Comparison of ENCODE assay signal across 8 mouse cellular contexts in the genomic region with DNA sequence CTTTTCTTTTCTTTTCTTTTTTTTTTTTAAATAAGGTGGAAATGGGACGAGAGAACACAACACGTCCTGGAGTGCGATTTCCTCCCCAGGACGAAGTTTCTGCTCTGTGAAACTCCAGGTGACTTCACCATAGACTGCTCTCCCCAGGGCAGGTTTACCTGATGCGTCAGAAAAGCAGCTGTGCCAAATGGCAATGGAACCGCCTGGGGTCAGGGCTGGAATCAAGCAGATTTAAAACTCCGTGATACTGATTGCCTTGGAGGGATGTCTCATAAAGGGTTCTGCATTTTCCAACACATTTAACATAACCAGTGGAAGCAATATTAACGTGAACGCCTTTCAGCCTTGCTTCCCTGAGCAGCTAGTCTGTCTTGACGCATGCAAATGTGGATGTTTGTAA.
DNase-seq lines count a peak whose midpoint lies in the region; ATAC-seq and TF ChIP-seq lines count a peak whose summit lies in the region.

No protein-coding gene starts in this region.

- peak overlapping the region; percentile 77 for H3K4me2 ChIP-seq in embryonic facial prominence, embryonic 11.5 days (ENCODE audit: low read depth, low read length)
- H3K4me2 ChIP-seq in midbrain, embryonic 12.5 days (replicated peaks) = peak overlapping the region; percentile 86

- H3K27me3 ChIP-seq in embryonic facial prominence, embryonic 11.5 days (ENCODE audit: control insufficient read depth, insufficient read depth, low read length) = no peaks in the 10 kb centered on the region
- H3K27me3 ChIP-seq in kidney, adult 2 months (replicated peaks; ENCODE audit: control insufficient read depth, insufficient read depth, low read length) = no peaks in the 10 kb centered on the region
- no peaks in the 10 kb centered on the region for H3K27me3 ChIP-seq in midbrain, embryonic 12.5 days

- peak overlapping the region; percentile 92 for H3K4me3 ChIP-seq in gastrocnemius, adult 2 months
- peak overlapping the region; percentile 73; the same call in 1 of the 2 replicates for H3K4me3 ChIP-seq in embryonic facial prominence, embryonic 11.5 days (ENCODE audit: low read depth, low read length)
- peak overlapping the region; percentile 98 for H3K4me3 ChIP-seq in kidney, adult 2 months (ENCODE audit: insufficient read depth, low read depth, low read length)
- peak overlapping the region; percentile 71 for H3K4me3 ChIP-seq in midbrain, embryonic 12.5 days

- TF ChIP-seq CTCF in gastrocnemius, adult 2 months (IDR thresholded peaks at IDR 0.05) = no peak
- no peak for TF ChIP-seq CTCF in kidney, adult 2 months (conservative IDR thresholded peaks at IDR 0.05; ENCODE audit: insufficient read depth, insufficient read length, low read depth, low read length)

- no peak for ATAC-seq in embryonic facial prominence, embryonic 11.5 days (replicated peaks; ENCODE audit: insufficient number of reproducible peaks, low FRiP score, low TSS enrichment, low read depth)
- ATAC-seq in midbrain, embryonic 12.5 days (ENCODE audit: low FRiP score, low read depth) = no peak

- H3K36me3 ChIP-seq in embryonic facial prominence, embryonic 11.5 days (replicated peaks; ENCODE audit: control insufficient read depth, insufficient read depth, low read depth, low read length) = no peaks in the 10 kb centered on the region
- no peaks in the 10 kb centered on the region for H3K36me3 ChIP-seq in kidney, adult 2 months (ENCODE audit: control insufficient read depth, insufficient read depth, low read length)
- no peaks in the 10 kb centered on the region for H3K36me3 ChIP-seq in midbrain, embryonic 12.5 days

- no peak for TF ChIP-seq POLR2A in kidney, adult 2 months (IDR thresholded peaks at IDR 0.05; ENCODE audit: low read depth, low read length)

- H3K27ac ChIP-seq in gastrocnemius, adult 2 months = peak overlapping the region; percentile 92
- H3K27ac ChIP-seq in embryonic facial prominence, embryonic 11.5 days (replicated peaks; ENCODE audit: low read depth, low read length) = no peak overlapping the region
- peak overlapping the region; percentile 100 for H3K27ac ChIP-seq in kidney, adult 2 months (ENCODE audit: insufficient read depth, low read depth, low read length)
- no peak overlapping the region for H3K27ac ChIP-seq in midbrain, embryonic 12.5 days (replicated peaks)

- 11% methylated on average over 10 of the region's 10 CpGs for WGBS in embryonic facial prominence, embryonic 11.5 days
- 19% methylated on average over 10 of the region's 10 CpGs for WGBS in kidney, adult 2 months
- WGBS in midbrain, embryonic 12.5 days = 12% methylated on average over 10 of the region's 10 CpGs

- H3K9me3 ChIP-seq in embryonic facial prominence, embryonic 11.5 days (replicated peaks; ENCODE audit: control insufficient read depth, low read length) = no peaks in the 10 kb centered on the region
- no peaks in the 10 kb centered on the region for H3K9me3 ChIP-seq in midbrain, embryonic 12.5 days

- no peak for DNase-seq in gastrocnemius, adult 2 months
- no peak for DNase-seq in gastrocnemius, adult 18-20 months (ENCODE audit: low spot score)
- peak; percentile 9 for DNase-seq in embryonic facial prominence, embryonic 11.5 days (ENCODE audit: low spot score)
- peak; percentile 58 for DNase-seq in kidney, adult 2 months
- DNase-seq in adipocyte (ENCODE audit: low spot score) = no peak
- DNase-seq in Muller cell, postnatal 12 days (ENCODE audit: inconsistent ontology term) = no peak
- no peak for DNase-seq in natural killer cell, adult 2 months (ENCODE audit: low spot score in 2 of 2)

- no peaks in the 10 kb centered on the region for H3K4me1 ChIP-seq in embryonic facial prominence, embryonic 11.5 days (ENCODE audit: control insufficient read depth, insufficient read depth, low read length)
- peaks cover 23% of the 10 kb centered on the region for H3K4me1 ChIP-seq in kidney, adult 2 months (ENCODE audit: control insufficient read depth, insufficient read depth, low read length)
- peaks cover 33% of the 10 kb centered on the region for H3K4me1 ChIP-seq in midbrain, embryonic 12.5 days

- intact Hi-C loops in gastrocnemius, adult 2 months (cut with DNase I) = loop anchor here (1.0 to 10.0 kb wide), 2 partner anchors 90 to 122 kb away; no protein-coding TSS in a partner anchor

- peak overlapping the region; percentile 90 for H3K9ac ChIP-seq in embryonic facial prominence, embryonic 11.5 days (replicated peaks; ENCODE audit: low read length)
- H3K9ac ChIP-seq in midbrain, embryonic 12.5 days (replicated peaks) = no peak overlapping the region

Comparison
In these comparisons a context has a peak if more than half of its experiments do, and no peak if none do; other contexts are left out.
1. DNase-seq: peak in embryonic facial prominence, embryonic 11.5 days (single experiment) and kidney, adult 2 months (single experiment); none in gastrocnemius, adult 2 months (single experiment), gastrocnemius, adult 18-20 months (single experiment), adipocyte (single experiment), Muller cell, postnatal 12 days (single experiment) and natural killer cell, adult 2 months (0 of 2).
2. H3K27ac ChIP-seq: peak in gastrocnemius, adult 2 months (single experiment) and kidney, adult 2 months (single experiment); none in embryonic facial prominence, embryonic 11.5 days (single experiment) and midbrain, embryonic 12.5 days (single experiment).
3. Peak in every context shown above with its lines, with median percentiles within 50 percentile points of each other: H3K4me3 ChIP-seq.